Mouse (Mus musculus) limb, embryonic 14.5 days (tissue): ENCODE results near the gene Tpra1. TPM values are rescaled to one million over a fixed set of nuclear protein-coding genes. Genes with fewer than 3 reads are reported as not detected.

Experiments used
- ATAC-seq: fragments of 200-750 bp; cut with Nextera tagmentation; 2 replicates; pipeline ENCODE4 v1.8.0; 2017; ENCODE audit warnings: low read depth, moderate number of reproducible peaks, moderate TSS enrichment; ENCODE audit not compliant: low FRiP score
- DNase-seq: peaks from one replicate; pipeline ENCODE4 v3.0.0-alpha.2; 2015; ENCODE audit warnings: low spot score
- H3K27ac ChIP-seq: fragments of 300-500 bp; sonication (generic); replicated peaks from 2 replicates; pipeline ENCODE4 v1.5.1; 2014; ENCODE audit warnings: low read depth, mild to moderate bottlenecking, low read length, moderate library complexity, mixed read lengths
- H3K27me3 ChIP-seq: fragments of 300-500 bp; sonication (generic); 2 replicates; pipeline ENCODE4 v1.6.1; 2014; ENCODE audit warnings: low read length, mixed read lengths; ENCODE audit not compliant: control insufficient read depth, insufficient read depth
- H3K36me3 ChIP-seq: fragments of 300-500 bp; sonication (generic); 2 replicates; pipeline ENCODE4 v1.6.1; 2014; ENCODE audit warnings: mild to moderate bottlenecking, low read length, moderate library complexity, mixed read lengths; ENCODE audit not compliant: control insufficient read depth, insufficient read depth
- H3K4me1 ChIP-seq: fragments of 300-500 bp; sonication (generic); 2 replicates; pipeline ENCODE4 v1.6.1; 2014; ENCODE audit warnings: antibody characterized with exemption, low read length, mixed read lengths; ENCODE audit not compliant: control insufficient read depth, insufficient read depth
- H3K4me2 ChIP-seq: fragments of 300-500 bp; sonication (generic); replicated peaks from 2 replicates; pipeline ENCODE4 v1.6.1; 2014; ENCODE audit warnings: low read depth, mild to moderate bottlenecking, low read length, moderate library complexity; ENCODE audit not compliant: severe bottlenecking
- H3K4me3 ChIP-seq: fragments of 300-500 bp; sonication (generic); replicated peaks from 2 replicates; pipeline ENCODE4 v1.5.1; 2014; ENCODE audit warnings: low read length
- H3K9ac ChIP-seq: fragments of 300-500 bp; sonication (generic); 2 replicates; pipeline ENCODE4 v1.6.1; 2014; ENCODE audit warnings: mild to moderate bottlenecking, low read depth, low read length, moderate library complexity; ENCODE audit not compliant: severe bottlenecking
- H3K9me3 ChIP-seq: fragments of 300-500 bp; sonication (generic); 2 replicates; pipeline ENCODE4 v1.6.1; 2016; ENCODE audit warnings: low read length; ENCODE audit not compliant: control insufficient read depth
- POLR2A ChIP-seq: fragments of 200-500 bp; IDR thresholded peaks from 2 replicates; pipeline ENCODE4 v1.8.0; 2012; ENCODE audit warnings: inconsistent platforms, mild to moderate bottlenecking, moderate library complexity, borderline replicate concordance; ENCODE audit not compliant: insufficient read depth, insufficient read length; ENCODE audit errors: extremely low read depth
- WGBS: fragments of 180-500 bp; shearing (Covaris S2); extraction: QIAGEN DNeasy Blood & Tissue Kit; methylation state at CpG from one replicate; pipeline ENCODE4 v1.1.7; 2014; 5-methylcytosine and 5-hydroxymethylcytosine counted together
- polyA plus RNA-seq, 2 experiments: library from polyadenylated mRNA; depleted of rRNA in 1 of 2; stranded (reverse) in 1 of 2; unstranded in 1 of 2; fragments of >200 nt; fragmentation: Nextera tagmentation in 1 of 2; extraction: Ambion mirVana in 1 of 2; gene quantifications; 2 replicates each; pipeline versions ENCODE4 v1.2.1 to v1.2.3; 2012 to 2014

Gene Tpra1
- polyA plus RNA-seq, 2 experiments = 62.2 to 141 TPM

DNA sequence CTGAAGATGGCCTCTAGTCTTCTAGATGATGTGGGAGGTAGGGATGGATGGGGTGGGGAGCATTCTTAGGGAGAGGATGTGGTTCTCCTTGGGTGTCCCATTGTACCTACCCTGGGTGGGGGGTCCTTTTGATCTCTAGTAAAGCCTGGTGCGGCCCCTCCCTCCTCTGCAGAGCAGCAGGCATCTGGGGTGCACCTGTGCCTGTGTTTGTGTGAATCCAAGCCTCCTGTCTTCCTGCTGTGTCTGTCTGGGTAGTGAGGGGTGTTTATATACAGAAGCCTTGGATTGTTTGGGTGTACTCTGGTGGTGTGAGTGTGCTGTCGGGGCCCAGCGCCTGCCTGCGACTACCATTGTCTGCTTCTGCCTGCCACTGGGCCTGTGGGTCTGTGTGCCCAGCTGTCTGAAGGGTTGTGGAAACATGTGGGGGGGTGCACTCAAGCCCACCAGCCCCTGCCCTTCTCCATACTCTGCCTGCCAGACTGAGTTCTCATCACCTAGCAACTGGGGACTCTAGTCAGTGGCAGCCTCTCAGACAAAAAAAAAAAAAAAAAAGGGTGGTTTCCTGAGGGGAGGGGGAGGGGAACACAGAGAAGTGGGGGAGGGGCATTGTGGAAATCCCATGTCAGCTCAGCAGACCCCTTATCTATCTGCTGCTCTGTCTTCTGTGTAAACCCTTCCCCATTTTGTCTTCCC lies 36.1 kb downstream of the Tpra1 start:
- Histone ChIP-seq H3K4me3 (no peak overlapping the region), H3K9me3 (no peaks in the 10 kb centered on the region), H3K27ac (no peak overlapping the region), H3K9ac (no peak overlapping the region), H3K4me2 (no peak overlapping the region), H3K4me1 (peaks cover 13% of the 10 kb centered on the region), H3K36me3 (no peaks in the 10 kb centered on the region), H3K27me3 (no peaks in the 10 kb centered on the region)
- TF ChIP-seq POLR2A = no peak
- DNase-seq = no peak
- ATAC-seq = no peak
- WGBS = 39% methylated on average over 4 of the region's 4 CpGs

GRCm38 (mm10) chr6:88938664-88939055 lies 36.6 kb downstream of the Tpra1 start:
- H3K4me1 ChIP-seq = peaks cover 13% of the 10 kb centered on the region
- WGBS = 77% methylated on average over 5 of the region's 5 CpGs
- H3K4me3 ChIP-seq = no peak overlapping the region
- H3K4me2 ChIP-seq = no peak overlapping the region
- no peak for ATAC-seq
- no peaks in the 10 kb centered on the region for H3K36me3 ChIP-seq
- H3K9ac ChIP-seq = no peak overlapping the region
- no peak for TF ChIP-seq POLR2A
- no peaks in the 10 kb centered on the region for H3K9me3 ChIP-seq
- no peaks in the 10 kb centered on the region for H3K27me3 ChIP-seq
- no peak overlapping the region; the same call in 1 of the 2 replicates for H3K27ac ChIP-seq
- no peak for DNase-seq

- no peak overlapping the region for H3K4me3 ChIP-seq
- no peak overlapping the region for H3K4me2 ChIP-seq
- no peak overlapping the region for H3K9ac ChIP-seq
- H3K36me3 ChIP-seq = no peaks in the 10 kb centered on the region
- ATAC-seq (0 out of 2 replicates have a peak, but pooled peaks have one; percentile 13), DNase-seq (peak; percentile 45)
- WGBS = 49% methylated on average over 12 of the region's 12 CpGs
- H3K4me1 ChIP-seq = peaks cover 13% of the 10 kb centered on the region
- peak overlapping the region; percentile 15; the same call in 1 of the 2 replicates for H3K27ac ChIP-seq
- H3K9me3 ChIP-seq = no peaks in the 10 kb centered on the region
- H3K27me3 ChIP-seq = no peaks in the 10 kb centered on the region
- no peak for TF ChIP-seq POLR2A
These were observed 37.4 kb downstream of the Tpra1 start for GRCm38 (mm10) chr6:88939281-88940089.

- no peaks in the 10 kb centered on the region for H3K27me3 ChIP-seq
- H3K4me2 ChIP-seq = no peak overlapping the region
- no peak for TF ChIP-seq POLR2A
These were observed 38.3 kb downstream of the Tpra1 start for GRCm38 (mm10) chr6:88940090-88940916.

DNA sequence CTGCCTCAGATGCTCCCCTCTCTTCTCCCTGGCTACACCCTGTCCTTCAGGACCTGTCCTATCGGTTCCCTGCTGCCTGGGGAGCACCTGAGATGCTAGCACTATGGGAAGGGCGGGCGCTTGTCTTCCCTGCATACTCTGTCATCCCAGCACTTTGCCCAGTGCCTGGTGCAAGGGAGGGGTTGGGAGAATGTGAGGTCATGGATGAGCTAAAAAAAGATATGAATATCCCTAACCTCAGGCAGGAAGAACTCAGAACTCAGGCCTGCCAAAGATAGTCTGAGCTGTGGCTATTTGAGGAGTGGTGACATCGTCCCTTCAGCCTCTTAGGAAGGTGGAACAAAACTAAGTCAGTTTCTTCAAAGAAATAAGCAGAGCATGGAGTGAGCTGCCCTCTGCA lies 39.6 kb downstream of the Tpra1 start:
- Histone ChIP-seq H3K27ac (no peak overlapping the region), H3K36me3 (no peaks in the 10 kb centered on the region), H3K4me2 (no peak overlapping the region), H3K4me3 (no peak overlapping the region), H3K9ac (no peak overlapping the region), H3K27me3 (no peaks in the 10 kb centered on the region), H3K9me3 (no peaks in the 10 kb centered on the region), H3K4me1 (peaks cover 13% of the 10 kb centered on the region)
- no peak for TF ChIP-seq POLR2A
- 78% methylated on average over 4 of the region's 4 CpGs for WGBS
- DNase-seq (no peak), ATAC-seq (no peak)

More at GRCm38 (mm10) chr6:88940090-88940916, 38.3 kb downstream of the Tpra1 start:
- ATAC-seq (no peak), DNase-seq (no peak)
- no peak overlapping the region for H3K9ac ChIP-seq
- H3K36me3 ChIP-seq = no peaks in the 10 kb centered on the region
- no peak overlapping the region for H3K27ac ChIP-seq
- peaks cover 13% of the 10 kb centered on the region for H3K4me1 ChIP-seq
- no peaks in the 10 kb centered on the region for H3K9me3 ChIP-seq
- WGBS = 83% methylated on average over 9 of the region's 9 CpGs
- no peak overlapping the region for H3K4me3 ChIP-seq
